Mouse (Mus musculus) olfactory bulb, adult 2 months (tissue): ENCODE data around the gene Fam83f. TPM values are rescaled to one million over a fixed set of nuclear protein-coding genes. Genes with fewer than 3 reads are reported as not detected.
A peak's percentile ranks its signal among the peaks of the same experiment; 100 is the strongest.

Experiments
- H3K27ac ChIP-seq: fragments of 200-500 bp; 2 replicates; pipeline ENCODE4 v1.5.1; 2012; ENCODE audit warnings: low read depth, low read length; ENCODE audit not compliant: insufficient read depth
- H3K4me1 ChIP-seq: fragments of 200-500 bp; 2 replicates; pipeline ENCODE4 v1.6.1; 2012; ENCODE audit warnings: low read length; ENCODE audit not compliant: control insufficient read depth, insufficient read depth
- H3K4me3 ChIP-seq: fragments of 200-500 bp; 2 replicates; pipeline ENCODE4 v1.5.1; 2012; ENCODE audit warnings: mild to moderate bottlenecking, low read depth, low read length, moderate library complexity; ENCODE audit not compliant: insufficient read depth
- CTCF ChIP-seq: fragments of 200-500 bp; IDR thresholded peaks from 2 replicates; pipeline ENCODE4 v1.5.1; 2012; ENCODE audit warnings: low read depth, mild to moderate bottlenecking, low read length, moderate library complexity; ENCODE audit not compliant: insufficient read depth
- POLR2A ChIP-seq: fragments of 200-500 bp; IDR thresholded peaks from 2 replicates; pipeline ENCODE4 v1.6.1; 2012; ENCODE audit warnings: mild to moderate bottlenecking, low read depth, low read length, moderate library complexity; ENCODE audit not compliant: insufficient read depth
- WGBS: fragments of 180-500 bp; shearing (Covaris S2); methylation state at CpG from one replicate; pipeline ENCODE4 v1.1.7; 2018; 5-methylcytosine and 5-hydroxymethylcytosine counted together
- polyA plus RNA-seq: library from polyadenylated mRNA; stranded (reverse); fragments of >200 nt; gene quantifications from 2 replicates; pipeline ENCODE4 v1.2.4, GENCODE M21; 2012; ENCODE audit warnings: low replicate concordance; ENCODE audit not compliant: missing spikeins, insufficient read depth, insufficient read length

Gene Fam83f
- polyA plus RNA-seq, 1 experiment, result not detected

- peak overlapping the region; percentile 2; the same call in 1 of the 2 replicates for H3K27ac ChIP-seq
- H3K4me3 ChIP-seq, result no peak overlapping the region
- TF ChIP-seq CTCF (no peak), POLR2A (no peak)
- H3K4me1 ChIP-seq, result peaks cover 50% of the 10 kb centered on the region
- 48% methylated on average over 4 of the region's 4 CpGs for WGBS
These were observed 9.8 kb downstream of the Fam83f start for GRCm38 (mm10) chr15:80681466-80681881.

GRCm38 (mm10) chr15:80682343-80682742, 10.7 kb downstream of the Fam83f start:
- TF ChIP-seq CTCF, result no peak
- no peak for TF ChIP-seq POLR2A
- no peak overlapping the region for H3K27ac ChIP-seq
- H3K4me1 ChIP-seq, result peaks cover 50% of the 10 kb centered on the region
- 95% methylated on average over 8 of the region's 8 CpGs for WGBS
- no peak overlapping the region for H3K4me3 ChIP-seq

- TF ChIP-seq POLR2A (no peak), CTCF (no peak)
- peaks cover 49% of the 10 kb centered on the region for H3K4me1 ChIP-seq
- 0 out of 2 replicates have a peak overlapping the region, but pooled peaks have one; percentile 20 for H3K27ac ChIP-seq
- WGBS, result 91% methylated on average over 6 of the region's 6 CpGs
- no peak overlapping the region for H3K4me3 ChIP-seq
These were observed 11.5 kb downstream of the Fam83f start for GRCm38 (mm10) chr15:80683151-80683550.

- H3K4me1 ChIP-seq, result peaks cover 49% of the 10 kb centered on the region
- H3K4me3 ChIP-seq, result no peak overlapping the region
- WGBS, result 46% methylated on average over 3 of the region's 3 CpGs
- peak overlapping the region; percentile 20; the same call in 1 of the 2 replicates for H3K27ac ChIP-seq
- TF ChIP-seq POLR2A (no peak), CTCF (no peak)
These were observed 12.3 kb downstream of the Fam83f start for GRCm38 (mm10) chr15:80683990-80684389.

GRCm38 (mm10) chr15:80684786-80685602, 13.3 kb downstream of the Fam83f start:
- TF ChIP-seq POLR2A, result no peak
- TF ChIP-seq CTCF, result no peak
- peaks cover 41% of the 10 kb centered on the region for H3K4me1 ChIP-seq
- 57% methylated on average over 8 of the region's 8 CpGs for WGBS
- H3K27ac ChIP-seq, result no peak overlapping the region
- no peak overlapping the region for H3K4me3 ChIP-seq

- TF ChIP-seq POLR2A, result no peak
- Histone ChIP-seq H3K27ac (no peak overlapping the region), H3K4me1 (peaks cover 38% of the 10 kb centered on the region), H3K4me3 (no peak overlapping the region)
- WGBS, result 41% methylated on average over 7 of the region's 7 CpGs
These were observed 13.9 kb downstream of the Fam83f start for GRCm38 (mm10) chr15:80685603-80685895.

- Histone ChIP-seq H3K4me3 (no peak overlapping the region), H3K27ac (no peak overlapping the region), H3K4me1 (peaks cover 20% of the 10 kb centered on the region)
- WGBS, result 91% methylated on average over 7 of the region's 7 CpGs
- TF ChIP-seq POLR2A (no peak), CTCF (no peak)
These were observed 16.9 kb downstream of the Fam83f start for GRCm38 (mm10) chr15:80688536-80688935.

GRCm38 (mm10) chr15:80693492-80693891, 21.8 kb downstream of the Fam83f start:
- Histone ChIP-seq H3K4me3 (no peak overlapping the region), H3K4me1 (peaks cover 17% of the 10 kb centered on the region), H3K27ac (no peak overlapping the region)
- TF ChIP-seq CTCF (no peak), POLR2A (no peak)
- 38% methylated on average over 3 of the region's 3 CpGs for WGBS

GRCm38 (mm10) chr15:80694125-80694910, 22.7 kb downstream of the Fam83f start:
- H3K27ac ChIP-seq, result peak overlapping the region; percentile 55
- 15% methylated on average over 11 of the region's 11 CpGs for WGBS
- no peak overlapping the region for H3K4me3 ChIP-seq
- peaks cover 17% of the 10 kb centered on the region for H3K4me1 ChIP-seq
- TF ChIP-seq POLR2A (no peak), CTCF (peak; percentile 93)
